Mouse (Mus musculus) embryonic fibroblast, embryonic 13.5 days (primary cell): ENCODE measurements around the gene Dennd2c.

Source experiments
- CTCF ChIP-seq: IDR thresholded peaks from 2 replicates; pipeline ENCODE4 v1.5.1; 2011; ENCODE audit warnings: mild to moderate bottlenecking, control low read depth, low read length, moderate library complexity, borderline replicate concordance; ENCODE audit not compliant: insufficient read depth
- POLR2A ChIP-seq: IDR thresholded peaks from 2 replicates; pipeline ENCODE4 v1.6.1; 2011; ENCODE audit warnings: low read depth, mild to moderate bottlenecking, control low read depth, low read length, moderate library complexity

DNA sequence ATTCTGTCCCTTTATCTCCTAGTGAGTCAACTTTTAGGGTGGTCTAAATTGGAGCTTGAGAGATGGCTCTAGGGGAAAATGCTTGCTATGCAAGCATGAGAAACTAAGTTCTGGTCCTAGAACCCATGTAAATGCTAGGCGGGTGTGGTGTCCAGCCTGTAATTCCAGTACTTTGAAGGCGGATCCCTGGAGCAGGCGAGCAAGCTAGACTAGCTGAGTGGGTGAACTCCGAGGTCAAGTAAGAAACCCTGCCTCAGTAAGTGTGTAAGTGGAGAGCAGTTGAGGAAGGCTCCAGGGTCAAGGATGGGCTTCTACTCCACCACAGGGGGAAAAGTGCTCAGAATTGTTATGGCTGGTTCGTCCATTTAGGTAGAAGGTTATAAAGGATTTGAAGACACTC lies 25.3 kb downstream of the Dennd2c start:
- no peak for TF ChIP-seq CTCF
- no peak for TF ChIP-seq POLR2A
